Mouse (Mus musculus) left cerebral cortex, adult 2 months (tissue): ENCODE results near the gene Rictor. TPM values are rescaled to one million over a fixed set of nuclear protein-coding genes. Genes with fewer than 3 reads are reported as not detected.
A peak's percentile ranks its signal among the peaks of the same experiment; 100 is the strongest.

ENCODE experiments used
- DNase-seq, 2 experiments: peaks; one replicate each; pipeline ENCODE4 v3.0.0; 2021 to 2022; ENCODE audit warnings: low spot score in 2 of 2, mixed read lengths in 1 of 2; ENCODE audit errors: extremely low spot score in 1 of 2
- H3K27ac ChIP-seq: fragments of 200-600 bp; 2 replicates; pipeline ENCODE4 v1.8.1; 2022
- H3K4me3 ChIP-seq: fragments of 200-600 bp; 2 replicates; pipeline ENCODE4 v1.8.1; 2022
- CTCF ChIP-seq: fragments of 200-600 bp; IDR thresholded peaks from 2 replicates; pipeline ENCODE4 v1.8.1; 2022; ENCODE audit warnings: antibody characterized with exemption, mild to moderate bottlenecking, moderate library complexity
- intact Hi-C: fragments of 180-260 bp; cut with DNase I; formaldehyde crosslinking; loops from one replicate; pipeline ENCODE4 v1.15.1; 2025
- total RNA-seq, 2 experiments: library from RNA; stranded (reverse); gene quantifications; 2 replicates each; pipeline ENCODE4 v1.2.3; 2021

Gene Rictor
- total RNA-seq, 2 experiments from 2014 or later: 39.6 to 47.5 TPM

DNA sequence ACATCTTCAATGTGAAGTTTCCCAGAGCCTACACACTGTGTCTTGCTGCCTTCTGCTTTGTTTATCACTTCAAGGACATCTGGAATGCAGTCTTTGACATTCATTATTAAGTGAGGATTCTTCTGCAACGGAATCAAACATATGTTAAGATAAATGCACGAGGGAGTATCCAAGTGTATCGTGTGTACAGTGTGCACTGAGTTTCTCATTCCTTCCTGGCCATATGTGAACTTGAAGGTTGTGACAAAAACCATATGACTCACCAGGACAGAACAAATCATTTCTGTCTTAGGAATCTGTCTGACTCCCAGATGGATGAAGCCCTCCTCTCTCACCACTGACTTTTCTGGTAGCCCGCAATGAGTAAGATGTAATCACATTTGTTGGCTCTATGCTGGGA, 107.6 kb downstream of the Rictor start:
- TF ChIP-seq CTCF: no peak
- Histone ChIP-seq H3K27ac (no peak overlapping the region), H3K4me3 (no peak overlapping the region)
- intact Hi-C loops: no loop called here
- DNase-seq: no peak

DNA sequence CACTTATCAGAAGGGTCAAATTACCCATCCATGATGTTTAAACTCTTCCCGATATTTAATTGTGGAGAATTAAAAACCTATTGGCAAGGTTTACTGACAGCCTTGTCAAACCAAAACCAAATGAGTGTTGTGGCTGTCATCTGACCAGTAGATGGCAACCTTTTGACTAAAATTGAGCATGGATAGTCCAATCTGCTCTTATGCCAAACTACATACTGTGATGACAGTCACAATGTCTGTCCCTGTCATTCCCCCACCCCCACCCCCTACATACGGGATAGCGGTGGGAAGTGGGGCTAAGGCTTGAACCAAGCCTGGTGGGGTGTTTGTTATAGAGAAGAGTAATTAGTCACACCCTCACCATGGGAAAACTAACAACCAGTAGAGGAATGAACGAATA, 132.0 kb downstream of the Rictor start:
- no peak overlapping the region for H3K27ac ChIP-seq
- H3K4me3 ChIP-seq: no peak overlapping the region
- intact Hi-C loops: loop anchor here (1.0 to 5.0 kb wide), 3 partner anchors 42 to 602 kb away; no protein-coding TSS in a partner anchor
- DNase-seq: no peak
- peak; percentile 70 for TF ChIP-seq CTCF

DNA sequence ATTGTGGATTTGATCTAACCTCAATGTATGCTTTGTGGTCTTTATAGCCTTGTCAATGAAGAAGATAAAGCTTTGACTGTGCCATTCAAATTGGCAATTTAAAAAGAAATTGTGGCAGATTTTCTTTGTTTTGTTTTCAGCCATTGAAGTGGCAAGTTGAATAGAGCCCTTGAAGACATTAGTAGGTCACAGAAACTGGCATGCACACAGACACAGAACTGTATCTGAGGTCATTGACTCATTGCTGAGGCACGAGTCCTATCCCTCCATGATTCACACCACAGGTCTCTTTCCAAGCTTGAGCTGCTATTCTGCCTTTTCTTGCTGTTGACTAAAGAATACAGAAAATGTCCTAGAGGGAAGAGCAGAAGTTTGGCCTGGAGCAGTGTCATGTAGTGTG, 141.7 kb downstream of the Rictor start:
- Histone ChIP-seq H3K4me3 (no peak overlapping the region), H3K27ac (no peak overlapping the region)
- intact Hi-C loops: no loop called here
- no peak for DNase-seq
- no peak for TF ChIP-seq CTCF

Other genes starting within 250 kb of the Rictor start
- gene Fyb, start 185.5 kb upstream of the Rictor start, total RNA-seq: 1 to 10 TPM; 9.2 to 9.9 TPM
- 1 to 10 TPM; 2.5 to 3.4 TPM for gene Osmr, start 166.6 kb downstream of the Rictor start, total RNA-seq